Mouse (Mus musculus): ENCODE data around the gene Bean1. TPM values are rescaled to one million over a fixed set of nuclear protein-coding genes. Genes with fewer than 3 reads are reported as not detected.

Bean1 gene
- total RNA-seq, 2 experiments from 2014 or later = not detected

Other genes starting within 250 kb of the Bean1 start
- gene Cdh5, start 68.8 kb upstream of the Bean1 start, total RNA-seq (2014; fragmentation: Nextera tagmentation) = not detected in 2 replicates
- not detected in 2 replicates for gene Cdh5, start 68.8 kb upstream of the Bean1 start, total RNA-seq (2017)
- 9.5 and 30.7 TPM in 2 replicates for gene Tk2, start 78.1 kb downstream of the Bean1 start, total RNA-seq (2014; fragmentation: Nextera tagmentation)
- 12.4 and 14.5 TPM in 2 replicates for gene Tk2, start 78.1 kb downstream of the Bean1 start, total RNA-seq (2017)
- gene Cklf, start 80.4 kb downstream of the Bean1 start, total RNA-seq (2014; fragmentation: Nextera tagmentation) = 37.3 and 45.8 TPM in 2 replicates
- gene Cklf, start 80.4 kb downstream of the Bean1 start, total RNA-seq (2017) = 7.6 and 14.6 TPM in 2 replicates
- not detected in 2 replicates for gene Cmtm2a, start 122.7 kb downstream of the Bean1 start, total RNA-seq (2014; fragmentation: Nextera tagmentation)
- not detected in 2 replicates for gene Cmtm2a, start 122.7 kb downstream of the Bean1 start, total RNA-seq (2017)
- gene Gm45711, start 139.6 kb downstream of the Bean1 start, total RNA-seq (2014; fragmentation: Nextera tagmentation) = not detected in 2 replicates
- not detected in 2 replicates for gene Gm45711, start 139.6 kb downstream of the Bean1 start, total RNA-seq (2017)
- not detected in 2 replicates for gene Cmtm1, start 139.7 kb downstream of the Bean1 start, total RNA-seq (2014; fragmentation: Nextera tagmentation)
- gene Cmtm1, start 139.7 kb downstream of the Bean1 start, total RNA-seq (2017) = not detected in 2 replicates
- not detected in 2 replicates for gene Gm11020, start 151.1 kb downstream of the Bean1 start, total RNA-seq (2014; fragmentation: Nextera tagmentation)
- not detected in 2 replicates for gene Gm11020, start 151.1 kb downstream of the Bean1 start, total RNA-seq (2017)
- gene Cmtm2b, start 151.8 kb downstream of the Bean1 start, total RNA-seq (2014; fragmentation: Nextera tagmentation) = not detected in 2 replicates
- not detected in 2 replicates for gene Cmtm2b, start 151.8 kb downstream of the Bean1 start, total RNA-seq (2017)
- gene Cmtm3, start 169.0 kb downstream of the Bean1 start, total RNA-seq (2014; fragmentation: Nextera tagmentation) = 4.9 and 5.8 TPM in 2 replicates
- gene Cmtm3, start 169.0 kb downstream of the Bean1 start, total RNA-seq (2017) = 1.4 and 7.3 TPM in 2 replicates
- 0.32 and 1.2 TPM in 2 replicates for gene Cmtm4, start 225.4 kb downstream of the Bean1 start, total RNA-seq (2014; fragmentation: Nextera tagmentation)
- 1.1 and 1.7 TPM in 2 replicates for gene Cmtm4, start 225.4 kb downstream of the Bean1 start, total RNA-seq (2017)

Measured in megakaryocyte-erythroid progenitor cell, adult 5-6 weeks (primary cell).